Mouse (Mus musculus) bone marrow, adult 2 months (tissue): ENCODE data around the gene Rictor.

Source experiments
- CTCF ChIP-seq: fragments of 200-500 bp; IDR thresholded peaks from 2 replicates; pipeline ENCODE4 v1.5.1; 2011; ENCODE audit warnings: low read length, control low read depth; ENCODE audit not compliant: control insufficient read depth, insufficient read depth
- POLR2A ChIP-seq: fragments of 200-500 bp; IDR thresholded peaks from 2 replicates; pipeline ENCODE4 v1.6.1; 2011; ENCODE audit warnings: low read depth, mild to moderate bottlenecking, control low read depth, low read length, borderline replicate concordance; ENCODE audit not compliant: control insufficient read depth

DNA sequence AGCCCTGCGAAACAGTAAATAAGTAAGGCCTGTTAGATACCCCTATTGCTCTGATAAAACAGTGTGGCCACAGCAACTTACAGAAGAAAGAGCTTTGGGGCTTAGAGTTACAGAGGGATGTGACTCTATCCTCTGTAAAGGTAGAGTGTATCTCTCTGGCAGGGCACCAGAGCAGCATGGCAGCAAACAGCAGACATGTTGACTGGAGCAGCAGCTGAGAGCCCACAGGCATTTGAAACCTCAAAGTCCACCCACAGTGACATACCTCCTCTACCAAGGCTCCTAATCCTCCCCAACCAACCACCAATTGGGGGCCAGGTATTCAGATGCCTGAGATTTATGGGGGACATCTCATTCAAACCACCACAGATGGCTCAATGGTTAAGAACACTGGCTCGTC lies 31.0 kb downstream of the Rictor start:
- TF ChIP-seq CTCF (no peak), POLR2A (no peak)
